Comparison of ENCODE assay signal across 10 mouse cellular contexts in genomic region chr4:134634001-134634400, GRCm38 (mm10).
DNase-seq lines count a peak whose midpoint lies in the region; ATAC-seq lines count a peak whose summit lies in the region.
"Had no signal": no experiment of that assay in that cellular context is flagged by ENCODE, and none has a peak within 500 bp of the region (broad histone marks: within the 10 kb centered on the region; RNA-seq: fewer than 3 reads in every experiment).

No protein-coding gene starts in this region.

- peak overlapping the region; percentile 21 for H3K27ac ChIP-seq in hindbrain, embryonic 16.5 days (ENCODE audit: low read depth, low read length)
- H3K27ac ChIP-seq: limb, embryonic 12.5 days had no signal

- H3K9ac ChIP-seq in hindbrain, embryonic 16.5 days (ENCODE audit: low read depth, low read length) = no peak overlapping the region
- H3K9ac ChIP-seq: limb, embryonic 12.5 days had no signal

- H3K4me2 ChIP-seq in hindbrain, embryonic 16.5 days (ENCODE audit: low read length) = no peak overlapping the region
- H3K4me2 ChIP-seq: limb, embryonic 12.5 days had no signal

- ATAC-seq in hindbrain, embryonic 16.5 days = peak; percentile 22; the same call in 1 of the 2 replicates

- H3K36me3 ChIP-seq in hindbrain, embryonic 16.5 days (ENCODE audit: control insufficient read depth, insufficient read depth, low read length) = no peaks in the 10 kb centered on the region
- H3K36me3 ChIP-seq: limb, embryonic 12.5 days had no signal

- intact Hi-C loops in left cerebral cortex, postnatal 4 days (cut with DNase I) = no loop called here
- intact Hi-C loops in left cerebral cortex, postnatal 10 days (cut with DNase I) = loop anchor here (5.0 kb wide), 1 partner anchor 68 kb away; the partner anchor contains the start of gene Man1c1

- H3K4me3 ChIP-seq in hindbrain, embryonic 16.5 days (ENCODE audit: low read length) = no peak overlapping the region
- H3K4me3 ChIP-seq: limb, embryonic 12.5 days had no signal

- peaks cover 26% of the 10 kb centered on the region for H3K4me1 ChIP-seq in hindbrain, embryonic 16.5 days (ENCODE audit: control insufficient read depth, insufficient read depth, low read depth, low read length)

- H3K9me3 ChIP-seq in hindbrain, embryonic 16.5 days (ENCODE audit: control insufficient read depth, low read length) = no peaks in the 10 kb centered on the region

- WGBS in hindbrain, embryonic 16.5 days = 38% methylated on average over 13 of the region's 13 CpGs

- peak; percentile 51 for DNase-seq in adrenal gland, postnatal 14 days
- no peak for DNase-seq in adrenal gland, postnatal 4 days (ENCODE audit: low spot score in 2 of 2)
- DNase-seq in left cerebral cortex, postnatal 4 days = peak; percentile 49
- no peak for DNase-seq in left cerebral cortex, postnatal 10 days (ENCODE audit: extremely low spot score in 1 of 2, low spot score in 2 of 2)
- DNase-seq in retina, postnatal 1 day = peak; percentile 50
- no peak for DNase-seq in natural killer cell, adult 2 months (ENCODE audit: low spot score in 2 of 2)
- DNase-seq in layer of hippocampus, adult 8-10 months (ENCODE audit: low spot score in 2 of 2) = no peak
- DNase-seq: heart, adult 18-20 months had no signal

- H3K27me3 ChIP-seq in hindbrain, embryonic 16.5 days (replicated peaks; ENCODE audit: control insufficient read depth, insufficient read depth, low read length) = no peaks in the 10 kb centered on the region
- H3K27me3 ChIP-seq: limb, embryonic 12.5 days had no signal

Comparison
In these comparisons a context has a peak if more than half of its experiments do, and no peak if none do; other contexts are left out.
1. DNase-seq: peak in adrenal gland, postnatal 14 days (single experiment), left cerebral cortex, postnatal 4 days (single experiment) and retina, postnatal 1 day (single experiment); none in adrenal gland, postnatal 4 days (0 of 2), left cerebral cortex, postnatal 10 days (0 of 2), natural killer cell, adult 2 months (0 of 2) and layer of hippocampus, adult 8-10 months (0 of 2).